ENCODE assay signal across 19 mouse cellular contexts in genomic region chr3:88339006-88339405, GRCm38 (mm10). TPM values are rescaled to one million over a fixed set of nuclear protein-coding genes. Genes with fewer than 3 reads are reported as not detected.
DNase-seq lines count a peak whose midpoint lies in the region; ATAC-seq and TF ChIP-seq lines count a peak whose summit lies in the region.
"Had no signal": no experiment of that assay in that cellular context is flagged by ENCODE, and none has a peak within 500 bp of the region (broad histone marks: within the 10 kb centered on the region; RNA-seq: fewer than 3 reads in every experiment).

No protein-coding gene starts in this region.

- WGBS in heart, embryonic 13.5 days, result 62% methylated on average over 3 of the region's 3 CpGs
- 55% methylated on average over 3 of the region's 3 CpGs for WGBS in lung, postnatal 0 days
- 64% methylated on average over 3 of the region's 3 CpGs for WGBS in liver, embryonic 11.5 days
- WGBS in liver, embryonic 16.5 days (ENCODE audit: insufficient replicate concordance), result 54% methylated on average over 3 of the region's 3 CpGs

- H3K4me1 ChIP-seq in heart, embryonic 13.5 days, result peaks cover 40% of the 10 kb centered on the region
- peaks cover 4% of the 10 kb centered on the region; the same call in 1 of the 2 replicates for H3K4me1 ChIP-seq in lung, postnatal 0 days (ENCODE audit: insufficient read depth, low read depth, low read length)
- H3K4me1 ChIP-seq in liver, embryonic 11.5 days (replicated peaks; ENCODE audit: control insufficient read depth, insufficient read depth, low read length), result peaks cover 44% of the 10 kb centered on the region
- peaks cover 40% of the 10 kb centered on the region for H3K4me1 ChIP-seq in liver, embryonic 16.5 days (ENCODE audit: control insufficient read depth, low read depth, low read length)

- ATAC-seq in heart, embryonic 13.5 days (ENCODE audit: extremely low read depth, insufficient number of reproducible peaks, low FRiP score, low TSS enrichment), result no peak
- no peak for ATAC-seq in lung, postnatal 0 days
- no peak for ATAC-seq in liver, embryonic 11.5 days (replicated peaks; ENCODE audit: low FRiP score)
- no peak for ATAC-seq in liver, embryonic 16.5 days (ENCODE audit: low read depth)
- ATAC-seq in activated CD4-positive, CD25-positive, alpha-beta regulatory T cell, adult 4 months, result no peak
- ATAC-seq: forebrain, embryonic 15.5 days; hindbrain, postnatal 0 days had no signal

- DNase-seq in heart, adult 11 months, result no peak
- DNase-seq in lung, postnatal 0 days (ENCODE audit: low spot score), result no peak
- no peak for DNase-seq in lung, postnatal 25 days (ENCODE audit: low spot score)
- no peak for DNase-seq in liver, embryonic 11.5 days (ENCODE audit: low spot score)
- DNase-seq: adrenal gland, adult 2 months; cerebellum, adult 9-10 months; heart, postnatal 4 days; kidney, adult 18-20 months; lung, postnatal 10 days; right cerebral cortex, postnatal 4 days; thymus, postnatal 25 days had no signal

- TF ChIP-seq CTCF in lung, postnatal 0 days (IDR thresholded peaks at IDR 0.05), result no peak

- no peak for TF ChIP-seq EP300 in lung, postnatal 0 days (IDR thresholded peaks at IDR 0.05)

- H3K9ac ChIP-seq in heart, embryonic 13.5 days, result peak overlapping the region; percentile 11; the same call in 1 of the 2 replicates
- peak overlapping the region; percentile 4; the same call in 1 of the 2 replicates for H3K9ac ChIP-seq in lung, postnatal 0 days (replicated peaks; ENCODE audit: low read depth)
- H3K9ac ChIP-seq in liver, embryonic 11.5 days (ENCODE audit: low read depth, low read length), result 0 out of 2 replicates have a peak overlapping the region, but pooled peaks have one; percentile 30
- peak overlapping the region; percentile 48 for H3K9ac ChIP-seq in liver, embryonic 16.5 days (ENCODE audit: low read depth, low read length)
- H3K9ac ChIP-seq: embryonic facial prominence, embryonic 12.5 days; forebrain, embryonic 15.5 days; limb, embryonic 13.5 days had no signal

- no peaks in the 10 kb centered on the region for H3K27me3 ChIP-seq in heart, embryonic 13.5 days (replicated peaks)
- H3K27me3 ChIP-seq in lung, postnatal 0 days (replicated peaks; ENCODE audit: insufficient read depth, low read length), result no peaks in the 10 kb centered on the region
- H3K27me3 ChIP-seq in liver, embryonic 11.5 days (replicated peaks; ENCODE audit: control insufficient read depth, insufficient read depth, low read length), result no peaks in the 10 kb centered on the region
- no peaks in the 10 kb centered on the region for H3K27me3 ChIP-seq in liver, embryonic 16.5 days (ENCODE audit: control insufficient read depth, insufficient read depth, low read depth, low read length)
- H3K27me3 ChIP-seq: embryonic facial prominence, embryonic 12.5 days; forebrain, embryonic 15.5 days; limb, embryonic 13.5 days had no signal

- H3K4me2 ChIP-seq in heart, embryonic 13.5 days, result peak overlapping the region; percentile 75
- no peak overlapping the region for H3K4me2 ChIP-seq in lung, postnatal 0 days (replicated peaks; ENCODE audit: low read depth, low read length)
- H3K4me2 ChIP-seq in liver, embryonic 11.5 days, result peak overlapping the region; percentile 83
- H3K4me2 ChIP-seq in liver, embryonic 16.5 days (ENCODE audit: low read depth, low read length), result peak overlapping the region; percentile 86
- H3K4me2 ChIP-seq: embryonic facial prominence, embryonic 12.5 days; forebrain, embryonic 15.5 days; limb, embryonic 13.5 days had no signal

- H3K36me3 ChIP-seq in heart, embryonic 13.5 days, result peaks cover 33% of the 10 kb centered on the region
- peaks cover 23% of the 10 kb centered on the region for H3K36me3 ChIP-seq in lung, postnatal 0 days (ENCODE audit: insufficient read depth, low read length)
- peaks cover 20% of the 10 kb centered on the region for H3K36me3 ChIP-seq in liver, embryonic 11.5 days (ENCODE audit: control insufficient read depth, insufficient read depth, low read length)
- peaks cover 19% of the 10 kb centered on the region for H3K36me3 ChIP-seq in liver, embryonic 16.5 days (ENCODE audit: control insufficient read depth, insufficient read depth)

- 0 out of 2 replicates have a peak overlapping the region, but pooled peaks have one; percentile 31 for H3K27ac ChIP-seq in heart, embryonic 13.5 days (replicated peaks)
- H3K27ac ChIP-seq in lung, postnatal 0 days (ENCODE audit: low read length), result no peak overlapping the region
- H3K27ac ChIP-seq in liver, embryonic 11.5 days (ENCODE audit: low read depth, low read length), result peak overlapping the region; percentile 79
- peak overlapping the region; percentile 79 for H3K27ac ChIP-seq in liver, embryonic 16.5 days (ENCODE audit: low read length)
- H3K27ac ChIP-seq: embryonic facial prominence, embryonic 12.5 days; forebrain, embryonic 15.5 days; hindbrain, postnatal 0 days; kidney, postnatal 0 days; limb, embryonic 13.5 days had no signal

- no peaks in the 10 kb centered on the region for H3K9me3 ChIP-seq in heart, embryonic 13.5 days
- no peaks in the 10 kb centered on the region for H3K9me3 ChIP-seq in lung, postnatal 0 days (ENCODE audit: low read length)
- H3K9me3 ChIP-seq in liver, embryonic 11.5 days (ENCODE audit: control insufficient read depth, low read length), result no peaks in the 10 kb centered on the region
- H3K9me3 ChIP-seq in liver, embryonic 16.5 days (replicated peaks; ENCODE audit: control insufficient read depth, low read length), result no peaks in the 10 kb centered on the region
- H3K9me3 ChIP-seq: embryonic facial prominence, embryonic 12.5 days; forebrain, embryonic 15.5 days; limb, embryonic 13.5 days had no signal

- 0 out of 2 replicates have a peak overlapping the region, but pooled peaks have one; percentile 10 for H3K4me3 ChIP-seq in heart, embryonic 13.5 days
- H3K4me3 ChIP-seq in lung, postnatal 0 days (ENCODE audit: low read depth, low read length), result no peak overlapping the region
- H3K4me3 ChIP-seq in liver, embryonic 11.5 days (ENCODE audit: low read depth, low read length), result peak overlapping the region; percentile 15
- peak overlapping the region; percentile 27 for H3K4me3 ChIP-seq in liver, embryonic 16.5 days (ENCODE audit: low read depth, low read length)
- H3K4me3 ChIP-seq: embryonic facial prominence, embryonic 12.5 days; forebrain, embryonic 15.5 days; limb, embryonic 13.5 days had no signal

RNA-seq across cellular contexts. Expression of gene Smg5, which starts 2.9 kb away (rescaled TPM):
- 43.9 and 44.2 TPM in 2 replicates for polyA plus RNA-seq in heart, embryonic 13.5 days (2015; fragmentation: Nextera tagmentation; extraction: Ambion mirVana)
- 19.7 and 19.8 TPM in 2 replicates for polyA plus RNA-seq in lung, postnatal 0 days (2015; fragmentation: Nextera tagmentation; extraction: Ambion mirVana)
- polyA plus RNA-seq in liver, embryonic 11.5 days (2014; fragmentation: Nextera tagmentation; extraction: Ambion mirVana), result 52.0 TPM in 2 replicates
- 27.7 and 30.8 TPM in 2 replicates for polyA plus RNA-seq in liver, embryonic 16.5 days (2015; fragmentation: Nextera tagmentation; extraction: Ambion mirVana)
- 10 to 100 TPM; 30.2 to 50.2 TPM for polyA plus RNA-seq in activated CD4-positive, CD25-positive, alpha-beta regulatory T cell, adult 4 months (2017; shearing (Covaris generic))

RNA-seq across cellular contexts. Expression of gene Tmem79, which starts 3.1 kb away (rescaled TPM):
- 1.6 TPM in 2 replicates for polyA plus RNA-seq in heart, embryonic 13.5 days (2015; fragmentation: Nextera tagmentation; extraction: Ambion mirVana)
- 9.0 and 9.6 TPM in 2 replicates for polyA plus RNA-seq in lung, postnatal 0 days (2015; fragmentation: Nextera tagmentation; extraction: Ambion mirVana)
- 2.0 TPM in 2 replicates for polyA plus RNA-seq in liver, embryonic 11.5 days (2014; fragmentation: Nextera tagmentation; extraction: Ambion mirVana)
- polyA plus RNA-seq in liver, embryonic 16.5 days (2015; fragmentation: Nextera tagmentation; extraction: Ambion mirVana), result 1.0 and 1.4 TPM in 2 replicates
- 1 to 10 TPM in 1 of 2 experiments, under 1 TPM in 1; 0.78 to 1.3 TPM for polyA plus RNA-seq in activated CD4-positive, CD25-positive, alpha-beta regulatory T cell, adult 4 months (2017; shearing (Covaris generic))

RNA-seq across cellular contexts. Expression of gene Glmp, which starts 14.2 kb away (rescaled TPM):
- polyA plus RNA-seq in heart, embryonic 13.5 days (2015; fragmentation: Nextera tagmentation; extraction: Ambion mirVana), result 160 and 173 TPM in 2 replicates
- 273 and 278 TPM in 2 replicates for polyA plus RNA-seq in lung, postnatal 0 days (2015; fragmentation: Nextera tagmentation; extraction: Ambion mirVana)
- polyA plus RNA-seq in liver, embryonic 11.5 days (2014; fragmentation: Nextera tagmentation; extraction: Ambion mirVana), result 111 and 113 TPM in 2 replicates
- 97.1 and 97.9 TPM in 2 replicates for polyA plus RNA-seq in liver, embryonic 16.5 days (2015; fragmentation: Nextera tagmentation; extraction: Ambion mirVana)
- polyA plus RNA-seq in activated CD4-positive, CD25-positive, alpha-beta regulatory T cell, adult 4 months (2017; shearing (Covaris generic)), result 100 to 1,000 TPM; 356 to 375 TPM

RNA-seq across cellular contexts. Expression of gene Paqr6, which starts 25.4 kb away (rescaled TPM):
- polyA plus RNA-seq in heart, embryonic 13.5 days (2015; fragmentation: Nextera tagmentation; extraction: Ambion mirVana), result 2.6 and 3.8 TPM in 2 replicates
- 4.3 and 5.3 TPM in 2 replicates for polyA plus RNA-seq in lung, postnatal 0 days (2015; fragmentation: Nextera tagmentation; extraction: Ambion mirVana)
- 5.6 and 7.0 TPM in 2 replicates for polyA plus RNA-seq in liver, embryonic 11.5 days (2014; fragmentation: Nextera tagmentation; extraction: Ambion mirVana)
- polyA plus RNA-seq in liver, embryonic 16.5 days (2015; fragmentation: Nextera tagmentation; extraction: Ambion mirVana), result 5.9 and 7.0 TPM in 2 replicates
- polyA plus RNA-seq in activated CD4-positive, CD25-positive, alpha-beta regulatory T cell, adult 4 months (2017; shearing (Covaris generic)), result not detected

RNA-seq across cellular contexts. Expression of gene Bglap3, which starts 33.5 kb away (rescaled TPM):
- not detected in 2 replicates for polyA plus RNA-seq in heart, embryonic 13.5 days (2015; fragmentation: Nextera tagmentation; extraction: Ambion mirVana)
- polyA plus RNA-seq in lung, postnatal 0 days (2015; fragmentation: Nextera tagmentation; extraction: Ambion mirVana), result 0.14 and 0.39 TPM in 2 replicates
- polyA plus RNA-seq in liver, embryonic 11.5 days (2014; fragmentation: Nextera tagmentation; extraction: Ambion mirVana), result 0.12 and 0.40 TPM in 2 replicates
- 0.15 and 0.69 TPM in 2 replicates for polyA plus RNA-seq in liver, embryonic 16.5 days (2015; fragmentation: Nextera tagmentation; extraction: Ambion mirVana)
- polyA plus RNA-seq in activated CD4-positive, CD25-positive, alpha-beta regulatory T cell, adult 4 months (2017; shearing (Covaris generic)), result not detected
- polyA plus RNA-seq: adrenal gland, adult 2 months; forebrain, embryonic 15.5 days; limb, embryonic 13.5 days had no signal
